Mouse (Mus musculus) midbrain, postnatal 0 days (tissue): Measurements from ENCODE around the gene Garnl3. TPM values are rescaled to one million over a fixed set of nuclear protein-coding genes. Genes with fewer than 3 reads are reported as not detected.

Experiments
- ATAC-seq: fragments of 200-750 bp; cut with Nextera tagmentation; 2 replicates; pipeline ENCODE4 v1.8.0; 2017; ENCODE audit warnings: moderate number of reproducible peaks, mild to moderate bottlenecking, moderate TSS enrichment, moderate library complexity; ENCODE audit not compliant: low FRiP score
- DNase-seq: peaks from one replicate; pipeline ENCODE4 v3.0.0-alpha.2; 2015; ENCODE audit warnings: low spot score
- H3K27ac ChIP-seq: fragments of 300-500 bp; sonication (generic); 2 replicates; pipeline ENCODE4 v1.5.1; 2014; ENCODE audit warnings: low read depth, mild to moderate bottlenecking, low read length, mixed read lengths
- H3K27me3 ChIP-seq: fragments of 300-500 bp; sonication (generic); 2 replicates; pipeline ENCODE4 v1.6.1; 2014; ENCODE audit warnings: low read length, control low read depth, mixed read lengths; ENCODE audit not compliant: insufficient read depth
- H3K36me3 ChIP-seq: fragments of 300-500 bp; sonication (generic); 2 replicates; pipeline ENCODE4 v1.6.1; 2014; ENCODE audit warnings: low read length, control low read depth, mixed read lengths; ENCODE audit not compliant: insufficient read depth
- H3K4me1 ChIP-seq: fragments of 300-500 bp; sonication (generic); 2 replicates; pipeline ENCODE4 v1.6.1; 2014; ENCODE audit warnings: mild to moderate bottlenecking, control low read depth, antibody characterized with exemption, low read length, mixed read lengths; ENCODE audit not compliant: insufficient read depth
- H3K4me2 ChIP-seq: fragments of 300-500 bp; sonication (generic); 2 replicates; pipeline ENCODE4 v1.6.1; 2014; ENCODE audit warnings: low read depth, mild to moderate bottlenecking, low read length, mixed read lengths; ENCODE audit not compliant: poor library complexity, severe bottlenecking
- H3K4me3 ChIP-seq: fragments of 300-500 bp; sonication (generic); 2 replicates; pipeline ENCODE4 v1.5.1; 2014; ENCODE audit warnings: low read depth, mild to moderate bottlenecking, low read length, moderate library complexity
- H3K9ac ChIP-seq: fragments of 300-500 bp; sonication (generic); replicated peaks from 2 replicates; pipeline ENCODE4 v1.6.1; 2014; ENCODE audit warnings: mild to moderate bottlenecking, low read length, moderate library complexity, mixed read lengths; ENCODE audit not compliant: poor library complexity, severe bottlenecking
- H3K9me3 ChIP-seq: fragments of 300-500 bp; sonication (generic); 2 replicates; pipeline ENCODE4 v1.6.1; 2016; ENCODE audit warnings: low read length, control low read depth
- CTCF ChIP-seq: IDR thresholded peaks from 2 replicates; pipeline ENCODE4 v1.5.1; 2016; ENCODE audit warnings: antibody characterized with exemption, mild to moderate bottlenecking
- WGBS: fragments of 180-500 bp; shearing (Covaris S2); extraction: QIAGEN DNeasy Blood & Tissue Kit; methylation state at CpG from one replicate; pipeline ENCODE4 v1.1.7; 2014; 5-methylcytosine and 5-hydroxymethylcytosine counted together
- polyA plus RNA-seq: library from polyadenylated mRNA; unstranded; fragments of >200 nt; fragmentation: Nextera tagmentation; extraction: Ambion mirVana; gene quantifications from 2 replicates; pipeline ENCODE4 v1.2.1, GENCODE M21; 2015
- total RNA-seq: library from RNA; depleted of rRNA; stranded (reverse); fragments of >200 nt; gene quantifications from 2 replicates; pipeline ENCODE4 v1.2.3, GENCODE M21; 2014

Gene Garnl3
- total and polyA plus RNA-seq, 2 experiments from 2014 or later, result 77.1 to 134 TPM

DNA sequence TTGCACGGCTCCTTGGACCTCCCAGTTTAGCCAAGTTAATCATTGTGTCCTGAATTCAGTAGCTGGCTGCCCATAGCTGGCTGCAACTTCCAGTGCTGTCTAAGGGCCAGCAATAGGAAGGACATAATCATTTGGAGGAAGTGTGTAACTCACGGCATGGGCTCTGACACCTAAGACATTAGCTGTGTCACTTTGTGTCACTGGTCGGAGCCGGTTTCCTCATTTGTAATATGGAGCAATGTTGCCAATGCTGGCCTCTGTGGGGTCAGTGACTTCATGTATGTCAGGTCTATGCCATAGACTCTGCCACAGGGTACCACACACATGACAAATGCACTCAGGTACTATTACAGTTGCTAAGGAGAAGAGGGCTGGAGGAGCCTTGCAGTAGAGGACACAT lies 171.2 kb downstream of the Garnl3 start:
- H3K4me2 ChIP-seq, result peak overlapping the region; percentile 85
- WGBS, result 90% methylated on average over 4 of the region's 4 CpGs
- peak overlapping the region; percentile 90; the same call in 1 of the 2 replicates for H3K9ac ChIP-seq
- no peaks in the 10 kb centered on the region for H3K9me3 ChIP-seq
- peak overlapping the region; percentile 51; the same call in 1 of the 2 replicates for H3K4me3 ChIP-seq
- H3K27ac ChIP-seq, result no peak overlapping the region
- DNase-seq, result no peak
- peaks cover 27% of the 10 kb centered on the region for H3K36me3 ChIP-seq
- no peak for TF ChIP-seq CTCF
- H3K27me3 ChIP-seq, result no peaks in the 10 kb centered on the region
- ATAC-seq, result no peak
- 0 out of 2 replicates have a peak, but pooled peaks cover 6% of the 10 kb centered on the region for H3K4me1 ChIP-seq

DNA sequence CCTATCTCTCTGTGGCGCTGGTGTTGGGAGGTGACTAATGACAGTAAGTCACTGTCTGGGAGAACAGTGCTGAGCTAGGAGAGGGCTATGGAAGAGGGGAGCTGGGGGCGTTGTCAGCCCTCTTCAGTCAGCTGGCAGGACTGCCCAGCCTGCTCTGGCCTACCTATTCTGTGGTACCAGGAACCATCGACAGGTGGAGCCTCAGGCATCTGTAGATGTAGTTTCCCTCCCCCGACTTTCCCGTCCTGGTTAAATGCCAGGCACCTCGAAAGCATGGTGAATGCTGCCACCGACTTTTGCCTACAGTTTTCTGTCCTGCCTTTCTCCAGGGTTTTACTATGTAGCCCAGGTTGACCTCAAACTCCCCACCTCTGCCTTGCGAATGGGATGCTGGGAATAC lies 174.1 kb downstream of the Garnl3 start:
- no peak for ATAC-seq
- DNase-seq, result peak; percentile 49
- H3K27ac ChIP-seq, result no peak overlapping the region
- H3K4me1 ChIP-seq, result 0 out of 2 replicates have a peak, but pooled peaks cover 6% of the 10 kb centered on the region
- H3K9me3 ChIP-seq, result no peaks in the 10 kb centered on the region
- TF ChIP-seq CTCF, result peak; percentile 46
- WGBS, result 76% methylated on average over 8 of the region's 8 CpGs
- no peaks in the 10 kb centered on the region for H3K27me3 ChIP-seq
- H3K36me3 ChIP-seq, result peaks cover 44% of the 10 kb centered on the region
- no peak overlapping the region for H3K9ac ChIP-seq
- no peak overlapping the region for H3K4me3 ChIP-seq
- H3K4me2 ChIP-seq, result no peak overlapping the region

DNA sequence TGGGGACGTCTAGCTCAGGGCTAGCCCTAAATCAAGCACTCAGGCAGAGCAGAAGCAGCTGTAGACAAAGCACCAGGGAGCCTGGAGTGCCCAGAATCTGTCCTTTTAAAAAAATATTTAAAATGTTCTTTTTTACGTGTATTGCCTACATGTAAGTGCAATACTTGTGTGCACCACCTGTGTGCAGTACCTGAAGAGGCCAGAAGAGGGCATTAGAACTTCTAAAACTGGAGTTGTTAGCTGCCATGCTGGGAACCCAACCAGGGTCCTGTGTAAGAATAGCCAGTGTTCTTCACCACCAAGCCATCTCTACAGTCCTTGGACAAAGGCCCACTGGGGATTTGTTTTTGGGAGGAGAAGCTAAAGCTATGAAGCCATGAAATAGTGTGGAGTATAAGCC lies 176.9 kb downstream of the Garnl3 start:
- ATAC-seq, result no peak
- H3K36me3 ChIP-seq, result peaks cover 54% of the 10 kb centered on the region
- no peak overlapping the region for H3K4me2 ChIP-seq
- no peaks in the 10 kb centered on the region for H3K4me1 ChIP-seq
- H3K9me3 ChIP-seq, result no peaks in the 10 kb centered on the region
- H3K27ac ChIP-seq, result no peak overlapping the region
- 94% methylated on average over 2 of the region's 2 CpGs for WGBS
- H3K4me3 ChIP-seq, result no peak overlapping the region
- H3K27me3 ChIP-seq, result no peaks in the 10 kb centered on the region
- no peak overlapping the region for H3K9ac ChIP-seq
- DNase-seq, result no peak
- TF ChIP-seq CTCF, result peak; percentile 47

DNA sequence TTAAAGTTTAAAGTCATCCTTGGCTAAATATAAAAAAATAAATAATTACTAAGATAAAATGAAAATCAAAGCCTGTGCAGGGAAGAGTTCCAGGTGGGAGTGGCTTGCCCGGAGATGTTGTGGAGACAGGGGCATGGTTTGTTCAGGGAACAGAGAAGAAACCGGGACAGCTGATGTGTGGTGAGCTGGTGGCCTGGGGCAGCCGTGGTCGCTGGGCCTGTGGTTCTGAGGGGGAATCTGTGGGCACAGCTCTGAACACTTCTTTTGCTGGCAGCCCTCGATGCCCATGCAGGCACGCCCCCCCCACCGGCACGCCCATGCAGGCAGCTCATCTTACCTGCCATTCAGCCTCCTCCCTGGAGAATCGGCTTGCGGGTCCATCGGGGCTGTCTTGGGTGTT lies 184.0 kb downstream of the Garnl3 start:
- H3K4me2 ChIP-seq, result no peak overlapping the region
- WGBS, result 92% methylated on average over 11 of the region's 11 CpGs
- no peak for ATAC-seq
- H3K4me3 ChIP-seq, result no peak overlapping the region
- no peak for DNase-seq
- no peaks in the 10 kb centered on the region for H3K9me3 ChIP-seq
- no peaks in the 10 kb centered on the region for H3K4me1 ChIP-seq
- H3K27ac ChIP-seq, result no peak overlapping the region
- no peak for TF ChIP-seq CTCF
- H3K27me3 ChIP-seq, result no peaks in the 10 kb centered on the region
- H3K36me3 ChIP-seq, result peaks cover 60% of the 10 kb centered on the region
- no peak overlapping the region for H3K9ac ChIP-seq

DNA sequence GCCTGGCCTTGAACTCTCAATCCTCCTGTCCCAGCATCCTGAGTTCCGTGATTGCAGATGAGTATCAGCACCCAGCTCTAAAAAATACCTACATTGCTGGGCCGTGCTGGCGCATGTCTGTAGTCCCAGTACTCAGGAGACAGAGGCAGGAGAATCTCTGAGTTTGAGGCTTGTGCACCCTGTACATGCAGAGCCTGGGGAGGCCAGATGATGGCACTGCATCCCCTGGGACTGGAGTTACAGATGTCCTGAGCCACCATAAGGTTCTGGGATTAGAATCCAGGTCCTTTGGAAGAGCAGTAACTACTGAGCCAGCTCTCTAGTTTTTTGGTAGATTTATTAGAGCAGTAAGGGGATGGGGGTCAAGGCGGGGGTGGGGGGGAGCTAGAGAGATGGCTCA lies 191.0 kb downstream of the Garnl3 start:
- ATAC-seq (no peak), DNase-seq (no peak)
- Histone ChIP-seq H3K9me3 (no peaks in the 10 kb centered on the region), H3K27ac (no peak overlapping the region), H3K4me3 (no peak overlapping the region), H3K9ac (no peak overlapping the region), H3K4me2 (no peak overlapping the region), H3K36me3 (peaks cover 64% of the 10 kb centered on the region), H3K27me3 (no peaks in the 10 kb centered on the region), H3K4me1 (no peaks in the 10 kb centered on the region)
- no peak; the same call in 1 of the 2 replicates for TF ChIP-seq CTCF
- WGBS, result 93% methylated on average over 4 of the region's 4 CpGs

DNA sequence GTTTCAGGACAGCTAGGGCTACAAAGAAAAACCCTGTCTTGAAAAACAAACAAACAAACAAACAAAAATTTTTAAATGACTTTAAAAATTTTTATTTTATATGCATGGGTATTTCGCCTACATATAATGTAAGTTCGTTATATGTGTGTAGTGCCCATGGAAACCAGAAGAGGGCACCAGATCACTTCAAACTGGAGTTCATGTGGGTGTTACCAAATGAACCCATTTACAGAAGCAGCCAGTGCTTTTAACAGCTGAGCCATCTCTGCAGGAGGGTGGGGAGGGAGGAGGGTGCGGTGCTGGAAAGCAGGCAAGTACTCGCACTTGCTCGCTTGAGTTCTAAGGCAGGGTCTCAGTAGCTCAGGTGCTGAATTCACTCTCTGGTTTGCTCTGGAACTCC lies 192.0 kb downstream of the Garnl3 start:
- no peak for ATAC-seq
- Histone ChIP-seq H3K4me3 (no peak overlapping the region), H3K4me2 (no peak overlapping the region), H3K9me3 (no peaks in the 10 kb centered on the region), H3K27ac (no peak overlapping the region), H3K9ac (no peak overlapping the region), H3K27me3 (no peaks in the 10 kb centered on the region), H3K36me3 (peaks cover 63% of the 10 kb centered on the region), H3K4me1 (no peaks in the 10 kb centered on the region)
- peak; percentile 69 for DNase-seq
- peak; percentile 78 for TF ChIP-seq CTCF
- WGBS, result 76% methylated on average over 5 of the region's 5 CpGs
